Mouse (Mus musculus) hindbrain, embryonic 12.5 days (tissue): ENCODE measurements around the gene Gm38431. TPM values are rescaled to one million over a fixed set of nuclear protein-coding genes. Genes with fewer than 3 reads are reported as not detected.

ENCODE experiments used
- ATAC-seq: fragments of 200-750 bp; cut with Nextera tagmentation; 2 replicates; pipeline ENCODE4 v1.8.0; 2017; ENCODE audit warnings: moderate TSS enrichment; ENCODE audit not compliant: low FRiP score
- H3K27ac ChIP-seq: fragments of 300-500 bp; sonication (generic); 2 replicates; pipeline ENCODE4 v1.5.1; 2016; ENCODE audit warnings: mild to moderate bottlenecking
- H3K27me3 ChIP-seq: fragments of 300-500 bp; sonication (generic); 2 replicates; pipeline ENCODE4 v1.6.1; 2016; ENCODE audit warnings: mild to moderate bottlenecking
- H3K36me3 ChIP-seq: fragments of 300-500 bp; sonication (generic); 2 replicates; pipeline ENCODE4 v1.6.1; 2016; ENCODE audit warnings: mild to moderate bottlenecking
- H3K4me1 ChIP-seq: fragments of 300-500 bp; sonication (generic); 2 replicates; pipeline ENCODE4 v1.6.1; 2016
- H3K4me2 ChIP-seq: fragments of 300-500 bp; sonication (generic); replicated peaks from 2 replicates; pipeline ENCODE4 v1.6.1; 2016; ENCODE audit warnings: mild to moderate bottlenecking
- H3K4me3 ChIP-seq: fragments of 300-500 bp; sonication (generic); 2 replicates; pipeline ENCODE4 v1.5.1; 2016; ENCODE audit warnings: mild to moderate bottlenecking
- H3K9ac ChIP-seq: fragments of 300-500 bp; sonication (generic); 2 replicates; pipeline ENCODE4 v1.6.1; 2016; ENCODE audit warnings: mild to moderate bottlenecking, moderate library complexity
- H3K9me3 ChIP-seq: fragments of 300-500 bp; sonication (generic); replicated peaks from 2 replicates; pipeline ENCODE4 v1.6.1; 2016; ENCODE audit warnings: mild to moderate bottlenecking
- WGBS: fragments of 180-500 bp; shearing (Covaris S2); methylation state at CpG from one replicate; pipeline ENCODE4 v1.1.7; 2016; 5-methylcytosine and 5-hydroxymethylcytosine counted together
- microRNA counts: library from miRNA; unstranded; fragments of <30 nt; microRNA quantifications from one replicate; lab custom pipeline; 2017
- microRNA-seq: library from miRNA; unstranded; fragments of <30 nt; microRNA quantifications from one replicate; pipeline ENCODE4, GENCODE M21; 2017
- polyA plus RNA-seq: library from polyadenylated mRNA; unstranded; fragments of >200 nt; fragmentation: Nextera tagmentation; extraction: Ambion mirVana; gene quantifications from 2 replicates; pipeline ENCODE4 v1.2.1, GENCODE M21; 2016

Gm38431 gene
- polyA plus RNA-seq, 1 experiment from 2014 or later: 1.6 TPM

- Histone ChIP-seq H3K4me2 (no peak overlapping the region), H3K27me3 (peaks cover 46% of the 10 kb centered on the region), H3K27ac (no peak overlapping the region), H3K9ac (no peak overlapping the region), H3K36me3 (no peaks in the 10 kb centered on the region), H3K4me1 (no peaks in the 10 kb centered on the region), H3K4me3 (no peak overlapping the region), H3K9me3 (no peaks in the 10 kb centered on the region)
- 65% methylated on average over 6 of the region's 6 CpGs for WGBS
- no peak for ATAC-seq
These were observed 69.5 kb downstream of the Gm38431 start for GRCm38 (mm10) chr9:21022288-21022687.

- no peaks in the 10 kb centered on the region for H3K36me3 ChIP-seq
- 78% methylated on average over 3 of the region's 3 CpGs for WGBS
- peaks cover 46% of the 10 kb centered on the region for H3K27me3 ChIP-seq
- no peak for ATAC-seq
- H3K4me2 ChIP-seq: no peak overlapping the region
- H3K4me3 ChIP-seq: no peak overlapping the region
- no peaks in the 10 kb centered on the region for H3K4me1 ChIP-seq
- no peaks in the 10 kb centered on the region for H3K9me3 ChIP-seq
- no peak overlapping the region for H3K27ac ChIP-seq
- no peak overlapping the region for H3K9ac ChIP-seq
These were observed 70.4 kb downstream of the Gm38431 start for GRCm38 (mm10) chr9:21021363-21021762.

- WGBS: 77% methylated on average over 2 of the region's 2 CpGs
- no peak overlapping the region for H3K4me2 ChIP-seq
- H3K4me1 ChIP-seq: peaks cover 4% of the 10 kb centered on the region; the same call in 1 of the 2 replicates
- no peaks in the 10 kb centered on the region; the same call in 1 of the 2 replicates for H3K9me3 ChIP-seq
- H3K4me3 ChIP-seq: no peak overlapping the region
- H3K36me3 ChIP-seq: no peaks in the 10 kb centered on the region
- no peak for ATAC-seq
- no peak overlapping the region for H3K9ac ChIP-seq
- no peak overlapping the region for H3K27ac ChIP-seq
- peaks cover 63% of the 10 kb centered on the region for H3K27me3 ChIP-seq
These were observed 73.2 kb downstream of the Gm38431 start for GRCm38 (mm10) chr9:21018600-21018999.

MicroRNAs encoded within 50 kb of the gene (microRNA counts, 519-probe panel; counts per million panel counts)
- microRNA mmu-miR-1900 (lab: Ali Mortazavi, UCI): 4,063 counts per million, percentile 82 among the panel's probes with 10 or more counts

Small RNAs within 50 kb of the gene (microRNA-seq; reads per million reads assigned to microRNA genes)
- not detected for gene Mir1900
- 1.1 reads per million for gene Mir7082

Other genes with a start within 250 kb of the Gm38431 start
- 2.0 and 2.4 TPM in 2 replicates for gene A230050P20Rik, start 223.4 kb downstream of the Gm38431 start, polyA plus RNA-seq
- gene Angptl6, start 212.3 kb downstream of the Gm38431 start, polyA plus RNA-seq: 4.8 and 5.5 TPM in 2 replicates
- 55.1 and 59.5 TPM in 2 replicates for gene Ppan, start 203.8 kb downstream of the Gm38431 start, polyA plus RNA-seq
- 282 and 283 TPM in 2 replicates for gene Eif3g, start 193.4 kb downstream of the Gm38431 start, polyA plus RNA-seq
- gene Dnmt1, start 132.1 kb downstream of the Gm38431 start, polyA plus RNA-seq: 95.2 and 102 TPM in 2 replicates
- gene S1pr2, start 115.2 kb downstream of the Gm38431 start, polyA plus RNA-seq: 22.1 and 26.5 TPM in 2 replicates
- gene Mrpl4, start 89.3 kb downstream of the Gm38431 start, polyA plus RNA-seq: 103 and 106 TPM in 2 replicates
- gene Icam1, start 76.0 kb downstream of the Gm38431 start, polyA plus RNA-seq: 5.2 and 5.5 TPM in 2 replicates
- gene Icam4, start 62.6 kb downstream of the Gm38431 start, polyA plus RNA-seq: 1.7 and 2.1 TPM in 2 replicates
- gene Icam5, start 59.9 kb downstream of the Gm38431 start, polyA plus RNA-seq: 0.13 and 0.23 TPM in 2 replicates
- 2.4 TPM in 1 of 2 replicates, not detected in the other for gene Zglp1, start 24.9 kb downstream of the Gm38431 start, polyA plus RNA-seq
- 1.3 TPM in 2 replicates for gene Gm49373, start 18.9 kb downstream of the Gm38431 start, polyA plus RNA-seq
- 46.4 and 48.4 TPM in 2 replicates for gene Fdx1l, start 18.4 kb downstream of the Gm38431 start, polyA plus RNA-seq
- 58.8 and 66.9 TPM in 2 replicates for gene Raver1, start within 50 bp of the Gm38431 start, polyA plus RNA-seq
- 16.3 and 18.1 TPM in 2 replicates for gene Tyk2, start 39.2 kb upstream of the Gm38431 start, polyA plus RNA-seq
- 271 and 274 TPM in 2 replicates for gene Cdc37, start 58.0 kb upstream of the Gm38431 start, polyA plus RNA-seq
- 11.4 and 11.7 TPM in 2 replicates for gene Pde4a, start 73.7 kb upstream of the Gm38431 start, polyA plus RNA-seq
- gene Keap1, start 147.4 kb upstream of the Gm38431 start, polyA plus RNA-seq: 54.8 and 55.6 TPM in 2 replicates
- gene S1pr5, start 156.4 kb upstream of the Gm38431 start, polyA plus RNA-seq: 1.5 and 1.9 TPM in 2 replicates
- gene Atg4d, start 173.3 kb upstream of the Gm38431 start, polyA plus RNA-seq: 43.4 and 46.8 TPM in 2 replicates
- 18.1 and 23.6 TPM in 2 replicates for gene Kri1, start 196.0 kb upstream of the Gm38431 start, polyA plus RNA-seq
- 72.0 and 72.7 TPM in 2 replicates for gene Cdkn2d, start 199.4 kb upstream of the Gm38431 start, polyA plus RNA-seq
- 3.2 and 7.6 TPM in 2 replicates for gene Ap1m2, start 220.3 kb upstream of the Gm38431 start, polyA plus RNA-seq
- 86.8 and 93.2 TPM in 2 replicates for gene Slc44a2, start 228.7 kb upstream of the Gm38431 start, polyA plus RNA-seq